Mouse (Mus musculus) lung, postnatal 0 days (tissue): Measurements from ENCODE around the gene Zdhhc16.

Source experiments
- CTCF ChIP-seq: IDR thresholded peaks from 2 replicates; pipeline ENCODE4 v1.5.1; 2016; ENCODE audit warnings: antibody characterized with exemption, mild to moderate bottlenecking
- EP300 ChIP-seq: IDR thresholded peaks from 2 replicates; pipeline ENCODE4 v1.6.1; 2016; ENCODE audit warnings: antibody characterized with exemption, mild to moderate bottlenecking, control low read depth

DNA sequence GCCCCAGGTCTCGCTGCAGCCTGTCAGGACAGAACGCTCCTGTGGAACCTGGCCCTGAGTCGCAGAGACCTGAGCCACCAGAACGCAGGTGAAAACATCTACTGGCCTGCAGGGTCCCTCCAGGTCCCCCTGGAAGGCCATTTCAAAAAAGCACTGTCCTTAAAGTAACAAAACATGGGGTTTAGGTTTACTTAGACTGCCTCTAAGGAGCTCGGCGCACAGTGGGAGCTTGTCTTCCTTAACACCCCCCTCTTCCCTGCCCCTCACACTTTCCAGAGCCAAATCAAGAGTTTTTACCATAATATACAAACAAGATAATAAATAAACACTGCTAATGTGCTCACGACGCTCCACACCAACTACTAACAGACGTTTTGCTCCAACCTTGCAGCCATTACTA, 49.4 kb upstream of the Zdhhc16 start:
- no peak for TF ChIP-seq CTCF
- TF ChIP-seq EP300 = no peak
